Mouse (Mus musculus): Measurements from ENCODE around the gene Ptp4a2. TPM values are rescaled to one million over a fixed set of nuclear protein-coding genes. Genes with fewer than 3 reads are reported as not detected.
A peak's percentile ranks its signal among the peaks of the same experiment; 100 is the strongest.

Gene Ptp4a2
- polyA plus RNA-seq, 1 experiment from 2014 or later = 288 TPM

GRCm38 (mm10) chr4:129805059-129805458, 6.0 kb upstream of the Ptp4a2 start:
- Histone ChIP-seq H3K27ac (replicated peaks) (no peak overlapping the region), H3K27me3 (peaks cover 3% of the 10 kb centered on the region), H3K4me2 (no peak overlapping the region), H3K9me3 (no peaks in the 10 kb centered on the region), H3K9ac (no peak overlapping the region), H3K4me1 (replicated peaks) (no peaks in the 10 kb centered on the region), H3K4me3 (no peak overlapping the region), H3K36me3 (no peaks in the 10 kb centered on the region)
- WGBS = 89% methylated on average over 3 of the region's 3 CpGs
- no peak for ATAC-seq (ENCODE audit: low read depth)

GRCm38 (mm10) chr4:129811605-129812468, 818 bp downstream of the Ptp4a2 start:
- Histone ChIP-seq H3K27me3 (peaks cover 15% of the 10 kb centered on the region), H3K27ac (replicated peaks) (no peak overlapping the region), H3K4me1 (replicated peaks) (peaks cover 10% of the 10 kb centered on the region; the same call in 1 of the 2 replicates), H3K4me3 (no peak overlapping the region), H3K4me2 (no peak overlapping the region), H3K9ac (no peak overlapping the region), H3K36me3 (no peaks in the 10 kb centered on the region), H3K9me3 (no peaks in the 10 kb centered on the region)
- WGBS = 77% methylated on average over 14 of the region's 14 CpGs
- ATAC-seq (ENCODE audit: low read depth) = no peak

- Histone ChIP-seq H3K36me3 (no peaks in the 10 kb centered on the region), H3K27me3 (no peaks in the 10 kb centered on the region), H3K4me2 (no peak overlapping the region), H3K9ac (no peak overlapping the region), H3K27ac (replicated peaks) (no peak overlapping the region), H3K4me3 (no peak overlapping the region), H3K9me3 (no peaks in the 10 kb centered on the region), H3K4me1 (replicated peaks) (peaks cover 25% of the 10 kb centered on the region)
- WGBS = 78% methylated on average over 6 of the region's 6 CpGs
- no peak for ATAC-seq (ENCODE audit: low read depth)
Measured at GRCm38 (mm10) chr4:129817591-129817990, 6.6 kb downstream of the Ptp4a2 start.

- no peak for ATAC-seq (ENCODE audit: low read depth)
- no peak overlapping the region for H3K27ac ChIP-seq (replicated peaks)
- H3K4me3 ChIP-seq = no peak overlapping the region
- no peak overlapping the region for H3K9ac ChIP-seq
- 76% methylated on average over 10 of the region's 10 CpGs for WGBS
- no peak overlapping the region for H3K4me2 ChIP-seq
- H3K36me3 ChIP-seq = no peaks in the 10 kb centered on the region
- H3K9me3 ChIP-seq = no peaks in the 10 kb centered on the region
- peaks cover 34% of the 10 kb centered on the region for H3K4me1 ChIP-seq (replicated peaks)
- H3K27me3 ChIP-seq = no peaks in the 10 kb centered on the region
Measured at GRCm38 (mm10) chr4:129818506-129819195, 7.6 kb downstream of the Ptp4a2 start.

- Histone ChIP-seq H3K4me1 (replicated peaks) (peaks cover 42% of the 10 kb centered on the region), H3K4me3 (peak overlapping the region; percentile 88), H3K9ac (peak overlapping the region; percentile 97), H3K9me3 (no peaks in the 10 kb centered on the region), H3K36me3 (no peaks in the 10 kb centered on the region), H3K27me3 (no peaks in the 10 kb centered on the region), H3K27ac (replicated peaks) (peak overlapping the region; percentile 97), H3K4me2 (peak overlapping the region; percentile 81)
- peak; percentile 94 for ATAC-seq (ENCODE audit: low read depth)
- WGBS = under 1% methylated on average over 54 of the region's 83 CpGs
Measured at GRCm38 (mm10) chr4:129819712-129820336, 8.8 kb downstream of the Ptp4a2 start.

- Histone ChIP-seq H3K36me3 (no peaks in the 10 kb centered on the region), H3K4me1 (replicated peaks) (peaks cover 42% of the 10 kb centered on the region), H3K27me3 (no peaks in the 10 kb centered on the region), H3K27ac (replicated peaks) (peak overlapping the region; percentile 97), H3K4me3 (peak overlapping the region; percentile 88), H3K9ac (peak overlapping the region; percentile 97), H3K9me3 (no peaks in the 10 kb centered on the region), H3K4me2 (peak overlapping the region; percentile 81)
- ATAC-seq (ENCODE audit: low read depth) = peak; percentile 85
- WGBS = under 1% methylated on average over 51 of the region's 79 CpGs
Measured at GRCm38 (mm10) chr4:129820417-129821086, 9.5 kb downstream of the Ptp4a2 start.

GRCm38 (mm10) chr4:129821087-129821616, 10.1 kb downstream of the Ptp4a2 start:
- Histone ChIP-seq H3K4me2 (peak overlapping the region; percentile 81), H3K27ac (replicated peaks) (peak overlapping the region; percentile 97), H3K9me3 (no peaks in the 10 kb centered on the region), H3K36me3 (no peaks in the 10 kb centered on the region), H3K4me1 (replicated peaks) (peaks cover 42% of the 10 kb centered on the region), H3K27me3 (no peaks in the 10 kb centered on the region), H3K4me3 (peak overlapping the region; percentile 88), H3K9ac (peak overlapping the region; percentile 97)
- 2% methylated on average over 16 of the region's 16 CpGs for WGBS
- no peak for ATAC-seq (ENCODE audit: low read depth)

- no peak overlapping the region for H3K27ac ChIP-seq (replicated peaks)
- no peaks in the 10 kb centered on the region for H3K36me3 ChIP-seq
- peak overlapping the region; percentile 81 for H3K4me2 ChIP-seq
- peak overlapping the region; percentile 88; the same call in 1 of the 2 replicates for H3K4me3 ChIP-seq
- H3K27me3 ChIP-seq = no peaks in the 10 kb centered on the region
- ATAC-seq (ENCODE audit: low read depth) = no peak
- H3K9ac ChIP-seq = peak overlapping the region; percentile 97; the same call in 1 of the 2 replicates
- peaks cover 46% of the 10 kb centered on the region for H3K4me1 ChIP-seq (replicated peaks)
- H3K9me3 ChIP-seq = no peaks in the 10 kb centered on the region
- WGBS = 70% methylated on average over 3 of the region's 3 CpGs
Measured at GRCm38 (mm10) chr4:129822324-129822723, 11.3 kb downstream of the Ptp4a2 start.

GRCm38 (mm10) chr4:129823216-129823810, 12.3 kb downstream of the Ptp4a2 start:
- Histone ChIP-seq H3K4me3 (no peak overlapping the region), H3K9ac (no peak overlapping the region), H3K4me2 (no peak overlapping the region), H3K4me1 (replicated peaks) (peaks cover 54% of the 10 kb centered on the region), H3K27me3 (no peaks in the 10 kb centered on the region), H3K27ac (replicated peaks) (no peak overlapping the region), H3K36me3 (no peaks in the 10 kb centered on the region), H3K9me3 (no peaks in the 10 kb centered on the region)
- ATAC-seq (ENCODE audit: low read depth) = no peak
- 90% methylated on average over 4 of the region's 4 CpGs for WGBS

- no peaks in the 10 kb centered on the region for H3K27me3 ChIP-seq
- H3K4me1 ChIP-seq (replicated peaks) = peaks cover 44% of the 10 kb centered on the region
- no peaks in the 10 kb centered on the region for H3K9me3 ChIP-seq
- no peak overlapping the region for H3K9ac ChIP-seq
- H3K4me2 ChIP-seq = no peak overlapping the region
- 84% methylated on average over 3 of the region's 3 CpGs for WGBS
- no peak overlapping the region for H3K27ac ChIP-seq (replicated peaks)
- no peak overlapping the region for H3K4me3 ChIP-seq
- ATAC-seq (ENCODE audit: low read depth) = no peak
- no peaks in the 10 kb centered on the region for H3K36me3 ChIP-seq
Measured at GRCm38 (mm10) chr4:129827611-129828010, 16.6 kb downstream of the Ptp4a2 start.

- Histone ChIP-seq H3K4me3 (no peak overlapping the region), H3K27me3 (no peaks in the 10 kb centered on the region), H3K27ac (replicated peaks) (no peak overlapping the region), H3K9me3 (no peaks in the 10 kb centered on the region), H3K36me3 (no peaks in the 10 kb centered on the region), H3K9ac (no peak overlapping the region), H3K4me1 (replicated peaks) (peaks cover 43% of the 10 kb centered on the region), H3K4me2 (no peak overlapping the region)
- WGBS = 81% methylated on average over 3 of the region's 3 CpGs
- ATAC-seq (ENCODE audit: low read depth) = no peak
Measured at GRCm38 (mm10) chr4:129828081-129828480, 17.1 kb downstream of the Ptp4a2 start.
